Mouse (Mus musculus): ENCODE measurements around the gene Lsm14a.

The Lsm14a gene

GRCm38 (mm10) chr7:34393215-34393614 lies at the start of gene Lsm14a:
Gene Lsm14a (minus strand): TSS chr7:34393315.
- no peak for DNase-seq

GRCm38 (mm10) chr7:34438903-34439302 lies 45.8 kb upstream of the Lsm14a start:
- DNase-seq: peak; percentile 55 to 71

GRCm38 (mm10) chr7:34433597-34433996 lies 40.5 kb upstream of the Lsm14a start:
- no peak for DNase-seq

GRCm38 (mm10) chr7:34421201-34421600 lies 28.1 kb upstream of the Lsm14a start:
- DNase-seq: no peak

- DNase-seq: peak; percentile 78 to 88
Measured at GRCm38 (mm10) chr7:34407492-34407891, 14.4 kb upstream of the Lsm14a start.

- no peak for DNase-seq
Measured at GRCm38 (mm10) chr7:34403876-34404275, 10.8 kb upstream of the Lsm14a start.

GRCm38 (mm10) chr7:34400070-34400469 lies 7.0 kb upstream of the Lsm14a start:
- DNase-seq: peak in 1 of 2 experiments; percentile 21

GRCm38 (mm10) chr7:34398831-34399230 lies 5.7 kb upstream of the Lsm14a start:
- no peak for DNase-seq

GRCm38 (mm10) chr7:34396791-34397190 lies 3.7 kb upstream of the Lsm14a start:
- DNase-seq: no peak

GRCm38 (mm10) chr7:34395761-34396160 lies 2.6 kb upstream of the Lsm14a start:
- DNase-seq: no peak

- DNase-seq: peak in 1 of 2 experiments; percentile 17
Measured at GRCm38 (mm10) chr7:34394636-34395035, 1.5 kb upstream of the Lsm14a start.

GRCm38 (mm10) chr7:34394091-34394490 lies 976 bp upstream of the Lsm14a start:
- peak in 1 of 2 experiments; percentile 17 for DNase-seq

GRCm38 (mm10) chr7:34392335-34392734 lies 780 bp downstream of the Lsm14a start:
- DNase-seq: peak; percentile 57 to 60

GRCm38 (mm10) chr7:34391711-34392110 lies 1.4 kb downstream of the Lsm14a start:
- DNase-seq: no peak

GRCm38 (mm10) chr7:34390834-34391155 lies 2.3 kb downstream of the Lsm14a start:
- peak; percentile 69 to 74 for DNase-seq

- DNase-seq: peak; percentile 31 to 47
Measured at GRCm38 (mm10) chr7:34390111-34390833, 2.8 kb downstream of the Lsm14a start.

- DNase-seq: peak; percentile 96 to 97
Measured at GRCm38 (mm10) chr7:34389277-34390085, 3.6 kb downstream of the Lsm14a start.

GRCm38 (mm10) chr7:34388445-34389276 lies 4.5 kb downstream of the Lsm14a start:
- peak; percentile 76 to 80 for DNase-seq

- no peak for DNase-seq
Measured at GRCm38 (mm10) chr7:34387784-34388444, 5.2 kb downstream of the Lsm14a start.

GRCm38 (mm10) chr7:34382803-34383202 lies 10.3 kb downstream of the Lsm14a start:
- no peak for DNase-seq

- no peak for DNase-seq
Measured at GRCm38 (mm10) chr7:34381733-34382132, 11.4 kb downstream of the Lsm14a start.

GRCm38 (mm10) chr7:34380311-34380710 lies 12.8 kb downstream of the Lsm14a start:
- DNase-seq: no peak

- no peak for DNase-seq
Measured at GRCm38 (mm10) chr7:34373906-34374305, 19.2 kb downstream of the Lsm14a start.
